Mouse (Mus musculus): ENCODE measurements around the gene Trmt11. TPM values are rescaled to one million over a fixed set of nuclear protein-coding genes. Genes with fewer than 3 reads are reported as not detected.
"Not testable (repeated sequence)": the region's sequence is repeated elsewhere in the genome, so short reads cannot be mapped to it uniquely, and the experiment has no call there.

Trmt11 gene
- total RNA-seq, 2 experiments from 2014 or later = 7.5 to 11.0 TPM

DNA sequence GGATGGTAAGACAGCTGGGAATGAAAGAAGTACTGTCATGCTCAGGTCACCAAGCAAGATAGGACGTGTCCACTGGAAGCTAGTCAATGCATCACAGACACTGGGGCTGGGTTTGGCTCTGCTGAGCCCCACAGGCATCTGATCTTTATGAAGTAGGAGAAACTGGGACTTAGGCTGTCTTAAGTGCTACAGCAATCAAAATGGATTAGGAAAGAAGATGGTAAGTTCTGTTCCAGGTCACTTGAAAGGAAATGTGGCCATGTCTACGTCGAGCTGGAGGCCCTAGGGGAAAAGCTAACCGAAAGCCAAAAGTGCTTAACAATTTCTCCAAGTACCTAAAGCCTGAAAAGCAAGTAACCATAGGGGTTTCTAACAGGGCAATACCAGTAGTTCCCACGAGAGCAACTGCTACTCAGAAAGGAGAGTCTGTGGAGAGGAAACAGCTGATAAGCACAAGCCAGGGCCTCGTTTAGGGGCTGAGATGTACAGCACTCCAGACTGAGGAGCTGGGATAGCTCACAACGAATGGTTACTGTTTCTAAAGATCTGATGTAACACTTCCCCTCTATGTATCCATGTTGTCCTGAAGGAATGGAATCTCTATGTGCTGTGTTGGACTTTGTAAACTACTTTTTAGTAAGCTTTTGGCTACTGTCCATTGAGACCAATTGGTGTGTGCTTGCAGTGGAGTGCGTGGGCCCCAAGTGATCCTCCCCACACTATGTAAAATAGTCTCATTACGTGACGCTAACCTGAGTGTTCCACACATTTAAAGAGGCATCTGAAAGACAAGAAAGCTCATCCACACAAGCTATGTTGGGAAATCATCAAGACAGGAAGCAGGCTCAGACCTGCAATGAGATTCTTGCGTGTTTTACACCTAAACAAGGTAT lies 44.6 kb downstream of the Trmt11 start:
- no peak for DNase-seq

DNA sequence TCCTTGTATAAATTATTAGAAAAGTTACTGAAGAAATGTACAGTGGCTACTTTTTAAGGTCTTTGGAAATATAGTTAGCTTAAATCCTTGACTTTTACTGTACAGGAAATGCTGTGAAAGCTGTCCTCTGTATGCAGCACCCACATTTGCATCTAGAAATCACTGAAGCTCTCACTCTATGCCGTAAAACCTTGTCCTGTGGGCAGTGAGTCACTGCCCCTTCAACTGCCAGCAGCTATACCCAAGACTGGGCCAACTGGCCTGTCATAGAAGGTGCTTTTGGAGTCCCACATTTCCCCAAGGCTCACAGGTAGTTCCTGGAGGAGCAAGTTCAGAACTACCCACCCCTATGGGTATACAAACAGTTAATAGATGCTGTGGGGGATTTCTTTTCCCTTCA lies 48.2 kb downstream of the Trmt11 start:
- no peak for DNase-seq

DNA sequence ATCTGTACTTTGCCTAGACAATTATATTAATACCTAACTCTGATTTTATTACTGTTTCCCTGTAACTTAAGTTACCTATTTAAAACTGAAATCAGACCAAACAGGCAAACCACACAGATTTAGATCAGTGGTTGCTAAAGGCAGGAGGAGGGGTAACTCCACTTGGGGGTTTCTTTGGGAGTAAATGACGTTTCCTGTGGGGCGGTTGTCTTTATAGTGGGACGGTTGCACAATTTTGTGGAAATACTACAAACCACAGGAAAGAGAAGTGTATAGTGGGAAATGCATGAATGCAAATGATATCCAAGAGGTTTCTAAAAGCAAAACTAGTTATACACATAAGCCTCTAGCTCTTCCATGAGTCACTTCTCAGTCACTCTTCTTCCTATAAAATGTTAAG lies 50.6 kb downstream of the Trmt11 start:
- no peak for DNase-seq

DNA sequence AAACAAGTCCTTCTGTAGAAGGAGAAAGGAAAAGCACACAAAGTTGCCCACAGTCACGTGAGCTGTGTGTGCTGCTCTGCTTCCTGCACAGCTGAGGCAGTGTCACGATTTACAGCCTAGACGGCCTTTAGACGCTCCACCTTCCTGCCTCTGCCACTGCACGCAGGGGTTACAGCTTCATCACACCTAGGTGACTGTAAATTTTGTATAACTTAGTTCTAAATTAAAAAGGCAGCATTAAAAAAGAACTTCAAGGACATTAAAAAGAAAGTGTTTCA lies 62.1 kb downstream of the Trmt11 start:
- DNase-seq = no peak

DNA sequence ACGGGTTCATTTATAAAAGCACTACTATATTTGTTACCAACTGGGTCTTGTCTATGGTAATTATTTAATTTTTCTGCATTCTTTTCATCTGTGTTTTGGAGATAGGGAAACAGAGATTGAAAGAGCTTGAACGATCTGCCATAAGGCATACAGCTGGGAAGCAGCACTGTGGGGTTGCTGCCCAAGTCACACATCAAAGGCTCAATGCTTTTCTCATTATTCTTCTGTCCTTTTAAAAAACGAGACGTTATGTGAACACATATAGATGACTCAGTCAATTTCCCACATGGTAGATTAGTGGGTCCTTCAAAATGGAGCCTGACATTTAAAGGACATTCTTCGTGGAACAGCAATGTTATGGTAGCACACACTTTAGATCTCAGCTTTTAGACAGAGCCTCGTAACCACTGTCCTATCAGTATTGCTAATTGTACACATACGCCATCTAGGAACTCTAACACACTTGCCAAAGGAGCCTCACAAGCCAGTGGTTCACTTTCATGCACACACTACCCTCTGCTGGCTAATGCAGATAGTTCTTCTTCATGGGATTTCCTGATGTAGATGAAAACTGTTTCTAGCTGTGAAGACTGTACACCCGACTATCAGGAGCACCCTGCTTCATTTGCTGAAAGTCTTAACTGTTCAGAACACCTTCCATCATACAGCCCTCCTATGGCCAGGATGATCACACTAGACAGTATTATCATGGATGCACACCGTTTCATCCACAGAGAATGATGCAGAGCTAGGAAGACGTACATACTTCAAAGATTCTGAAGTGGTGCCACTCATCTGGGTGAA lies 62.6 kb downstream of the Trmt11 start:
- peak; percentile 16 to 27 for DNase-seq

DNA sequence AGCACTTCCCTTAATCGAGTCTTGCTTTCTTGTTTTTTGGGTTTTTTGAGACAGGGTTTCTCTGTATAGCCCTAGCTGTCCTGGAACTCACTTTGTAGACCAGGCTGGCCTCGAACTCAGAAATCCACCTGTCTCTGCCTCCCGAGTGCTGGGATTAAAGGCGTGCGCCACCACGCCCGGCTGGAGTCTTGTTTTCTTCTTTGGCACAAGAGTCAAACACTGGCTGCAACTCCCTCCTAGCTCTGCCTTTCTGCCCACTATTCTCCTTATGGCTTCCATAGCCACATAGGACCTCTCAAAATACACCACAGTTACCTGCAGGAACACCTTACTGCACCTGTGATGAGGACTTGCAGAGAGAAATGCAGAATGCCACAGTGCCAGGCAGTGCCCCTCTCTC lies 64.6 kb downstream of the Trmt11 start:
- DNase-seq = not testable (repeated sequence)

DNA sequence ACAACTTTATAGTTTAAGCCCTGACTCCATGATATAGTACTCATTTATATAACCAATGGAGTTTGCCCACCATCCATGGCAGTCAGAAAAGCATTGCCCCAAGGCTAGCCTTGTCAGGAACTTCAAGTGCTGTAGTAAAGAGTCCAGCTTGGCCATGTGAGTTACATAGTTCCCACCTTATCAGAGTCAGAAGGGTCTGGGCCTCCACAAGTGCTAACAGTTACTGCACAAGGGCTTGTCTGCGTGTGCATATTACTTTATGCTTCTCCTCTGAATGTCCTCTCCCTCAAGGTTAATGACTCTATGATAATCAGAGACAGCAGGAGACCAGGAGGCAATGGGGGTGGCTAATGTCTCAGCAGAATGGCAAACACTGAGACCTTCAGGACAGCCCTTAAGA lies 73.4 kb downstream of the Trmt11 start:
- DNase-seq = no peak

DNA sequence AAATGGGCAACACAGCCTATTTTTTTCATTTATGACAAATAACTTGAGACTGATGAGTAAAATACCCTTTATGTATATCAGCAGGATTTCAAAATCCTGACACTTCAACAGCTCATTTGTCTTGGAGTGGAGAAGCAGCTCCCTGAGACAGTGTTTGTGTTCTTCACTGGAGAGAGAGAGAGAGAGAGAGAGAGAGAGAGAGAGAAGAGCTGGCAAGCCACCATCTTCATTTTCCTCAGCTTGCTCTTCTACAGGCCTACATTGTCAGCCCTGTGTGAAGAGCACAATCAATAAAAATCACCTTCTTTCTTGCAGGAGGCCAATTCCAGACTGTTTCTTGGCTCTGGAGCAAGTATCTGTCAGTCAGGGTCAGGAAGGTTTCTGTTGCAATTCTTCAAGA lies 78.8 kb downstream of the Trmt11 start:
- DNase-seq = no peak

DNA sequence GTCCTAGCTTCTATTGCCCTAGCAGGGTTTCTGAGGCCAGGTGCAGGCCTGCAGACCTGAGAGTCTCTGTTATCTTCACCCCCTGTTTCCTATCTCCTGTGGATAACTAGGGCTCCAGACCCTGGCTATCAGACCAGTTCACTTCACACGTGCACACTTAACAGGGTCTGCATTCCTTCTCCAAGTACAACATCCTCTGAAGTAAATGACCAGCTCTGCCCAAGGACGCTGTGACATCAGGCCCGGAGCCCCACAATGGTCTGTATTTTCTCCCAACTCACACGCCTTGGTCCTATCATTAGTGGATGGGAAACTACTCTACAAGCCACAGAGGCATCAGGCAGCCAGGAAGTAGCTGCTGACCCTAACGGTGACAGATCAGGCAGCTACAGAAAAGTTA lies 81.4 kb downstream of the Trmt11 start:
- DNase-seq = no peak

DNA sequence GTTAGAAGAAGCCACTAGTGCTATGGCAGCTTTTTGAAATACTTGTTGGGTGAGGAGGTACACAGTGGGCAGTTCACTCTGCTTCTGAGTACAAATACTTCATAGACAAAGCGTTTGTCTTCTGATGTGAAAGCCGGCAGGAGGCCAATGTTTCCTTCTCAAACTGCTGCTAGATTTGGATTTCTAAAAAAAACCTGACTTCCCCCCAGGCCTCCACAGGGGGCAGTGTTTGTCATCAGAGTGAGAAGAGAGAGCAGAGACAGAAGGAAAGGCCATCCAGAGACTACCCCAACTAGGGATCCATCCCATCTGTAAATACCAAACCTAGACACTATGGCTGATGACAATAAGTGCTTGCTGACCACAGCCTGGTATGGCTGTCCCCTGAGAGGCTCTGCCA lies 83.3 kb downstream of the Trmt11 start:
- no peak for DNase-seq

DNA sequence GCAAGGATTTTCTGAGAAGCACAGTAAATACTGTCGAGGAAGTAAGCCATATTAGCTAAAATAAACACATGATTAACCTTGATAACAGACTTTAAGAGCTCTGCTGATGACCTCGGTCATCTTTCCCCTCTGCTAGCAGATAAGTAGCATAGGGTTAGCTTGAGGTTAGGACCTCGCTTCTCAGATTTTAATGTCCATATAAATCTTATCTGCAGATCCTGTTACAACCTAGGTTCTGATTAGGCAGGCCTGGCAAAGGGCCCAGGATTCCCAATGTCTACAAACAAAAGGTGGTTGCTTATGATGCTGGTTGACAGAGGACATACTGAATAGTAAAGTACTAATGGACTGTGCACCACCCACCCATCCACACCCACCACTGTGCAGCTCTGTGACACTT lies 83.8 kb downstream of the Trmt11 start:
- DNase-seq = no peak

DNA sequence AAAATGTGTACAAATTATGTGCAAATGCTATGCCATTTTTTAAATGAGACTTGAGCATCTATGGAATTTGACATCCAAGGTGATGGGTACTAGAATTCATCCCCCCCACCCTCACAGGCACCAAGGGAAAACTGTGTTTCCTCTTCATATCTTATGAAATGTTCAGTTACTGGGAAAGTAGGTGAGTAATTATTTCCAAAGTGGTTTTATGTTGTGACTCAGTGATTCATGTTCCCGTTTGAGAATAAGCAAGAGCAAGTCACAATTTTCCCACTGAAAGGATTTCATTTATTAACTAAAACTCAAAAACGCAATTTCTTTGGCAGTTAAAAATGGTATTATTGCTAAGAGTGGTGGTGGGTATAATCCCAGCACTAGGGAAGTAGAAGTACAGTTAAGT lies 95.8 kb downstream of the Trmt11 start:
- no peak for DNase-seq

DNA sequence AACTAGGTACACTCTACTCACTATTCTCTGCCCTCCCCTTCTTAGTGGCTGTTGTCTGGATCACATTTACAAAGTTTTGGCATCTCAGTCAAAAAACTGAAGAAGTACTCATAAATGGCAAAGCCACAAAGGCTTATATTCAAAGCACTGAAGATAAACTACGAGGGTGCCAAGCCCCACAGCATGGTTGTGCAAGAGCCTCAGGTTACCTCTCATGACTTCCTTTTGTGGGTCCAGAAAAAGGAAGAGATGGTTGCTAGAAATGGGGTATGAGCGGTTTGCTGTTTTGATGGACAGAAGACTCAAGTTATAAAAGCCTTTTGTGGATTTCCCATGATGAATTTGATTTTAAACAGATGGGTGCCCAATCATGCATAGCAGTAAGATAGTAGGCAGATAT lies 97.4 kb downstream of the Trmt11 start:
- DNase-seq = no peak

DNA sequence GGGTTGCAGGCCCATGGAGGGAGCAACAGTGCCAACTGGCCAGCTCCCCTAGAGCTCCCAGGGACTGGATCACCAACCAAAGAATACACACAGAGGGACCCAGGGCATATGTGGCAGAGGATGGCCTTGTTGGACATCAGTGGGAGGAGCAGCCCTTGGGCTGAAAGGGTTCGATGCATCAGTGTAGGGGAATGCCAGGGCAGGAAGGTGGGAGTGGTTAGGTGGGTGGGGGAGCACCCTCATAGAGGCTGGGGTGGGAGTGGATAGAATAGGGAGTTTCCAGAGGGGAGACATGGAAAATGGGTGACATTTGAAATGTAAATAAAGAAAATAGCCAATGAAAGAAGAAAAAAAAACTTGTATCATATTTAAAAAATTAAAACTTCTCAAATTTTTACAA lies 97.8 kb downstream of the Trmt11 start:
- DNase-seq = no peak

DNA sequence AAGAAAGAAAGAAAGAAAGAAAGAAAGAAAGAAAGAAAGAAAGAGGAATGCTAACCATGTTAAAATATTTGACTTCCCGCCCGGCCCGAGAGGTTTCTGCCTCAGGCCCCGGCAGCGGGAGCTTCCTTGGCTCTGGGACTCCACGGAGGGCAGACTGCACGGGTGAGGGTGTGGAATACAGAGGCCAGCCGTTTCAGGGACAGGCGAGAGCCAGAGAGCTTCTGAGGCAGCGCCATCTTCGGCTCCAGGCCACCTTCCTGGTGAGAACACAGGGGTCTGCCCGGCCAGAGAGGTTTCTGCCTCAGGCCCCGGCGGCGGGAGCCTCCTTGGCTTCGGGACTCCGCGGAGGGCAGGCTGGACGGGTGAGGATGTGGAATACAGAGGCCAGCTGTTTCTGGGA lies 102.3 kb downstream of the Trmt11 start:
- not testable (repeated sequence) for DNase-seq

Other genes starting within 250 kb of the Trmt11 start
- gene Hint3, start 28.9 kb upstream of the Trmt11 start, total RNA-seq (2021) = 10 to 100 TPM; 38.4 to 40.2 TPM
- 100 to 1,000 TPM in 1 of 2 experiments, 10 to 100 TPM in 1; 99.7 to 105 TPM for gene Ncoa7, start 202.6 kb upstream of the Trmt11 start, total RNA-seq (2021)
- gene Hey2, start 242.1 kb upstream of the Trmt11 start, total RNA-seq (2021) = 1 to 10 TPM; 5.4 to 8.0 TPM

Measured in layer of hippocampus, postnatal 36 days (tissue).